Mouse (Mus musculus): ENCODE data around the gene Ehf. TPM values are rescaled to one million over a fixed set of nuclear protein-coding genes. Genes with fewer than 3 reads are reported as not detected.

Gene Ehf
- polyA plus RNA-seq, 1 experiment from 2014 or later = 23.5 TPM

- DNase-seq (ENCODE audit: low spot score) (no peak), ATAC-seq (replicated peaks; ENCODE audit: low FRiP score, low read depth) (no peak)
- H3K27ac ChIP-seq = no peak overlapping the region
- H3K27me3 ChIP-seq (ENCODE audit: insufficient read depth, low read length) = no peaks in the 10 kb centered on the region
- H3K4me3 ChIP-seq (replicated peaks; ENCODE audit: low read depth, low read length) = no peak overlapping the region
- no peaks in the 10 kb centered on the region for H3K36me3 ChIP-seq (ENCODE audit: insufficient read depth, low read length)
- H3K9ac ChIP-seq (ENCODE audit: low read depth, low read length) = no peak overlapping the region
- no peak overlapping the region for H3K4me2 ChIP-seq (ENCODE audit: low read length)
- no peaks in the 10 kb centered on the region for H3K9me3 ChIP-seq (replicated peaks; ENCODE audit: low read length)
- TF ChIP-seq CTCF (IDR thresholded peaks at IDR 0.05; ENCODE audit: low read depth) = no peak
- no peaks in the 10 kb centered on the region for H3K4me1 ChIP-seq (replicated peaks; ENCODE audit: insufficient read depth, low read length)
- 77% methylated on average over 6 of the region's 6 CpGs for WGBS
Measured at GRCm38 (mm10) chr2:103338706-103339105, 35.6 kb upstream of the Ehf start.

GRCm38 (mm10) chr2:103337370-103337769 lies 34.3 kb upstream of the Ehf start:
- 84% methylated on average over 3 of the region's 3 CpGs for WGBS
- ATAC-seq (replicated peaks; ENCODE audit: low FRiP score, low read depth) = no peak

GRCm38 (mm10) chr2:103336621-103337020 lies 33.5 kb upstream of the Ehf start:
- 82% methylated on average over 11 of the region's 11 CpGs for WGBS
- no peak overlapping the region for H3K4me3 ChIP-seq (replicated peaks; ENCODE audit: low read depth, low read length)
- no peak for TF ChIP-seq CTCF (IDR thresholded peaks at IDR 0.05; ENCODE audit: low read depth)
- no peaks in the 10 kb centered on the region for H3K27me3 ChIP-seq (ENCODE audit: insufficient read depth, low read length)
- no peak overlapping the region for H3K27ac ChIP-seq
- ATAC-seq (replicated peaks; ENCODE audit: low FRiP score, low read depth) = no peak
- no peak overlapping the region for H3K4me2 ChIP-seq (ENCODE audit: low read length)
- H3K4me1 ChIP-seq (replicated peaks; ENCODE audit: insufficient read depth, low read length) = no peaks in the 10 kb centered on the region
- no peaks in the 10 kb centered on the region for H3K9me3 ChIP-seq (replicated peaks; ENCODE audit: low read length)
- no peaks in the 10 kb centered on the region for H3K36me3 ChIP-seq (ENCODE audit: insufficient read depth, low read length)
- no peak overlapping the region for H3K9ac ChIP-seq (ENCODE audit: low read depth, low read length)
- no peak for DNase-seq (ENCODE audit: low spot score)

More at GRCm38 (mm10) chr2:103337370-103337769, 34.3 kb upstream of the Ehf start:
- Histone ChIP-seq H3K27ac (no peak overlapping the region), H3K9ac (ENCODE audit: low read depth, low read length) (no peak overlapping the region), H3K4me2 (ENCODE audit: low read length) (no peak overlapping the region), H3K27me3 (ENCODE audit: insufficient read depth, low read length) (no peaks in the 10 kb centered on the region), H3K4me3 (replicated peaks; ENCODE audit: low read depth, low read length) (no peak overlapping the region), H3K9me3 (replicated peaks; ENCODE audit: low read length) (no peaks in the 10 kb centered on the region), H3K36me3 (ENCODE audit: insufficient read depth, low read length) (no peaks in the 10 kb centered on the region), H3K4me1 (replicated peaks; ENCODE audit: insufficient read depth, low read length) (no peaks in the 10 kb centered on the region)
- no peak for TF ChIP-seq CTCF (IDR thresholded peaks at IDR 0.05; ENCODE audit: low read depth)
- DNase-seq (ENCODE audit: low spot score) = no peak

GRCm38 (mm10) chr2:103336000-103336399 lies 32.9 kb upstream of the Ehf start:
- Histone ChIP-seq H3K27me3 (ENCODE audit: insufficient read depth, low read length) (no peaks in the 10 kb centered on the region), H3K4me3 (replicated peaks; ENCODE audit: low read depth, low read length) (no peak overlapping the region), H3K9ac (ENCODE audit: low read depth, low read length) (no peak overlapping the region), H3K36me3 (ENCODE audit: insufficient read depth, low read length) (no peaks in the 10 kb centered on the region), H3K27ac (no peak overlapping the region), H3K9me3 (replicated peaks; ENCODE audit: low read length) (no peaks in the 10 kb centered on the region), H3K4me1 (replicated peaks; ENCODE audit: insufficient read depth, low read length) (no peaks in the 10 kb centered on the region), H3K4me2 (ENCODE audit: low read length) (no peak overlapping the region)
- WGBS = 72% methylated on average over 3 of the region's 3 CpGs
- no peak for DNase-seq (ENCODE audit: low spot score)
- ATAC-seq (replicated peaks; ENCODE audit: low FRiP score, low read depth) = no peak
- TF ChIP-seq CTCF (IDR thresholded peaks at IDR 0.05; ENCODE audit: low read depth) = no peak

GRCm38 (mm10) chr2:103331666-103332191 lies 28.7 kb upstream of the Ehf start:
- no peak overlapping the region for H3K9ac ChIP-seq (ENCODE audit: low read depth, low read length)
- no peak for ATAC-seq (replicated peaks; ENCODE audit: low FRiP score, low read depth)
- no peaks in the 10 kb centered on the region for H3K36me3 ChIP-seq (ENCODE audit: insufficient read depth, low read length)
- no peaks in the 10 kb centered on the region for H3K27me3 ChIP-seq (ENCODE audit: insufficient read depth, low read length)
- H3K4me2 ChIP-seq (ENCODE audit: low read length) = no peak overlapping the region
- no peak for TF ChIP-seq CTCF (IDR thresholded peaks at IDR 0.05; ENCODE audit: low read depth)
- H3K4me1 ChIP-seq (replicated peaks; ENCODE audit: insufficient read depth, low read length) = no peaks in the 10 kb centered on the region
- H3K27ac ChIP-seq = no peak overlapping the region
- no peak for DNase-seq (ENCODE audit: low spot score)
- no peak overlapping the region for H3K4me3 ChIP-seq (replicated peaks; ENCODE audit: low read depth, low read length)
- no peaks in the 10 kb centered on the region for H3K9me3 ChIP-seq (replicated peaks; ENCODE audit: low read length)
- WGBS = 85% methylated on average over 3 of the region's 3 CpGs

GRCm38 (mm10) chr2:103328731-103329130 lies 25.7 kb upstream of the Ehf start:
- Histone ChIP-seq H3K9me3 (replicated peaks; ENCODE audit: low read length) (no peaks in the 10 kb centered on the region), H3K4me3 (replicated peaks; ENCODE audit: low read depth, low read length) (no peak overlapping the region), H3K4me2 (ENCODE audit: low read length) (no peak overlapping the region), H3K36me3 (ENCODE audit: insufficient read depth, low read length) (no peaks in the 10 kb centered on the region), H3K27ac (no peak overlapping the region), H3K9ac (ENCODE audit: low read depth, low read length) (no peak overlapping the region), H3K27me3 (ENCODE audit: insufficient read depth, low read length) (no peaks in the 10 kb centered on the region), H3K4me1 (replicated peaks; ENCODE audit: insufficient read depth, low read length) (no peaks in the 10 kb centered on the region)
- 80% methylated on average over 4 of the region's 4 CpGs for WGBS
- no peak for ATAC-seq (replicated peaks; ENCODE audit: low FRiP score, low read depth)
- no peak for TF ChIP-seq CTCF (IDR thresholded peaks at IDR 0.05; ENCODE audit: low read depth)
- DNase-seq (ENCODE audit: low spot score) = no peak
